Mouse (Mus musculus) stomach, embryonic 16.5 days (tissue): ENCODE measurements around the gene Nipbl. TPM values are rescaled to one million over a fixed set of nuclear protein-coding genes. Genes with fewer than 3 reads are reported as not detected.
"Not testable (repeated sequence)": the region's sequence is repeated elsewhere in the genome, so short reads cannot be mapped to it uniquely, and the experiment has no call there.

ENCODE experiments used
- ATAC-seq: fragments of 200-750 bp; cut with Nextera tagmentation; 2 replicates; pipeline ENCODE4 v1.8.0; 2017; ENCODE audit warnings: moderate number of reproducible peaks, moderate TSS enrichment; ENCODE audit not compliant: insufficient read depth, low FRiP score
- H3K27ac ChIP-seq: fragments of 300-500 bp; sonication (generic); 2 replicates; pipeline ENCODE4 v1.5.1; 2014; ENCODE audit warnings: low read length
- H3K27me3 ChIP-seq: fragments of 300-500 bp; sonication (generic); 2 replicates; pipeline ENCODE4 v1.6.1; 2014; ENCODE audit warnings: low read length, control low read depth, mixed read lengths; ENCODE audit not compliant: control insufficient read depth, insufficient read depth
- H3K36me3 ChIP-seq: fragments of 300-500 bp; sonication (generic); 2 replicates; pipeline ENCODE4 v1.6.1; 2014; ENCODE audit warnings: low read length; ENCODE audit not compliant: control insufficient read depth, insufficient read depth
- H3K4me1 ChIP-seq: fragments of 300-500 bp; sonication (generic); 2 replicates; pipeline ENCODE4 v1.6.1; 2014; ENCODE audit warnings: low read length, control low read depth, mixed read lengths; ENCODE audit not compliant: control insufficient read depth, insufficient read depth
- H3K4me2 ChIP-seq: fragments of 300-500 bp; sonication (generic); 2 replicates; pipeline ENCODE4 v1.6.1; 2014; ENCODE audit warnings: low read depth, low read length, mixed read lengths
- H3K4me3 ChIP-seq: fragments of 300-500 bp; sonication (generic); replicated peaks from 2 replicates; pipeline ENCODE4 v1.5.1; 2014; ENCODE audit warnings: mild to moderate bottlenecking, low read length
- H3K9ac ChIP-seq: fragments of 300-500 bp; sonication (generic); 2 replicates; pipeline ENCODE4 v1.6.1; 2014; ENCODE audit warnings: low read length
- H3K9me3 ChIP-seq: fragments of 300-500 bp; sonication (generic); replicated peaks from 2 replicates; pipeline ENCODE4 v1.6.1; 2016; ENCODE audit warnings: low read length, control low read depth; ENCODE audit not compliant: control insufficient read depth
- WGBS: fragments of 180-500 bp; shearing (Covaris S2); extraction: QIAGEN DNeasy Blood & Tissue Kit; methylation state at CpG from one replicate; pipeline ENCODE4 v1.1.7; 2014; 5-methylcytosine and 5-hydroxymethylcytosine counted together
- polyA plus RNA-seq: library from polyadenylated mRNA; unstranded; fragments of >200 nt; fragmentation: Nextera tagmentation; extraction: Ambion mirVana; gene quantifications from 2 replicates; pipeline ENCODE4 v1.2.1, GENCODE M21; 2015

Nipbl gene
- polyA plus RNA-seq, 1 experiment from 2014 or later = 15.7 TPM

GRCm38 (mm10) chr15:8294150-8294549, 150.1 kb downstream of the Nipbl start:
- no peaks in the 10 kb centered on the region for H3K27me3 ChIP-seq
- no peaks in the 10 kb centered on the region for H3K4me1 ChIP-seq
- 93% methylated on average over 6 of the region's 6 CpGs for WGBS
- H3K9ac ChIP-seq = no peak overlapping the region
- no peaks in the 10 kb centered on the region for H3K9me3 ChIP-seq
- ATAC-seq = no peak
- H3K27ac ChIP-seq = no peak overlapping the region
- peaks cover 23% of the 10 kb centered on the region; the same call in 1 of the 2 replicates for H3K36me3 ChIP-seq
- no peak overlapping the region for H3K4me3 ChIP-seq
- H3K4me2 ChIP-seq = no peak overlapping the region

- no peaks in the 10 kb centered on the region for H3K9me3 ChIP-seq
- H3K27me3 ChIP-seq = no peaks in the 10 kb centered on the region
- peaks cover 19% of the 10 kb centered on the region; the same call in 1 of the 2 replicates for H3K36me3 ChIP-seq
- no peak overlapping the region for H3K9ac ChIP-seq
- H3K4me1 ChIP-seq = no peaks in the 10 kb centered on the region
- no peak for ATAC-seq
- H3K4me3 ChIP-seq = no peak overlapping the region
- H3K27ac ChIP-seq = no peak overlapping the region
- no peak overlapping the region for H3K4me2 ChIP-seq
- WGBS = 95% methylated on average over 14 of the region's 14 CpGs
These were observed 153.0 kb downstream of the Nipbl start for GRCm38 (mm10) chr15:8291251-8291650.

GRCm38 (mm10) chr15:8282155-8282554, 162.1 kb downstream of the Nipbl start:
- ATAC-seq = no peak
- WGBS = 78% methylated on average over 2 of the region's 2 CpGs
- H3K27me3 ChIP-seq = no peaks in the 10 kb centered on the region

GRCm38 (mm10) chr15:8281701-8282100, 162.6 kb downstream of the Nipbl start:
- Histone ChIP-seq H3K36me3 (no peaks in the 10 kb centered on the region), H3K4me3 (no peak overlapping the region), H3K4me1 (no peaks in the 10 kb centered on the region), H3K9me3 (no peaks in the 10 kb centered on the region), H3K27ac (no peak overlapping the region), H3K4me2 (no peak overlapping the region), H3K9ac (no peak overlapping the region), H3K27me3 (no peaks in the 10 kb centered on the region)
- no peak for ATAC-seq
- 67% methylated on average over 7 of the region's 7 CpGs for WGBS

More at GRCm38 (mm10) chr15:8282155-8282554, 162.1 kb downstream of the Nipbl start:
- H3K4me1 ChIP-seq = no peaks in the 10 kb centered on the region
- H3K9ac ChIP-seq = no peak overlapping the region
- H3K9me3 ChIP-seq = no peaks in the 10 kb centered on the region
- H3K4me3 ChIP-seq = no peak overlapping the region
- H3K4me2 ChIP-seq = no peak overlapping the region
- no peak overlapping the region for H3K27ac ChIP-seq
- H3K36me3 ChIP-seq = no peaks in the 10 kb centered on the region

- Histone ChIP-seq H3K9ac (peak overlapping the region; percentile 63), H3K4me1 (no peaks in the 10 kb centered on the region), H3K27me3 (no peaks in the 10 kb centered on the region), H3K27ac (no peak overlapping the region), H3K4me3 (peak overlapping the region; percentile 49), H3K9me3 (0 out of 2 replicates have a peak, but pooled peaks cover 3% of the 10 kb centered on the region), H3K36me3 (no peaks in the 10 kb centered on the region), H3K4me2 (peak overlapping the region; percentile 69)
- WGBS = 50% methylated on average over 20 of the region's 20 CpGs
- peak; percentile 68; the same call in 1 of the 2 replicates for ATAC-seq
These were observed 164.2 kb downstream of the Nipbl start for GRCm38 (mm10) chr15:8279929-8280610.

- Histone ChIP-seq H3K4me2 (peak overlapping the region; percentile 69), H3K4me1 (no peaks in the 10 kb centered on the region), H3K4me3 (peak overlapping the region; percentile 49), H3K27ac (no peak overlapping the region), H3K9ac (peak overlapping the region; percentile 70), H3K9me3 (0 out of 2 replicates have a peak, but pooled peaks cover 3% of the 10 kb centered on the region), H3K36me3 (no peaks in the 10 kb centered on the region), H3K27me3 (no peaks in the 10 kb centered on the region)
- peak; percentile 62; the same call in 1 of the 2 replicates for ATAC-seq
- WGBS = 31% methylated on average over 15 of the region's 17 CpGs
These were observed 164.9 kb downstream of the Nipbl start for GRCm38 (mm10) chr15:8279320-8279779.

GRCm38 (mm10) chr15:8277916-8278315, 166.3 kb downstream of the Nipbl start:
- not testable (repeated sequence) for H3K9me3 ChIP-seq, H3K27ac ChIP-seq, H3K27me3 ChIP-seq, H3K36me3 ChIP-seq, ATAC-seq, H3K4me1 ChIP-seq, H3K4me3 ChIP-seq, H3K4me2 ChIP-seq, H3K9ac ChIP-seq
- 87% methylated on average over 4 of the region's 4 CpGs for WGBS

GRCm38 (mm10) chr15:8271952-8272351, 172.3 kb downstream of the Nipbl start:
- WGBS = 78% methylated on average over 8 of the region's 8 CpGs
- Histone ChIP-seq H3K27ac (no peak overlapping the region), H3K27me3 (no peaks in the 10 kb centered on the region), H3K9me3 (0 out of 2 replicates have a peak, but pooled peaks cover 3% of the 10 kb centered on the region), H3K4me3 (no peak overlapping the region), H3K9ac (no peak overlapping the region), H3K4me2 (no peak overlapping the region), H3K4me1 (no peaks in the 10 kb centered on the region), H3K36me3 (0 out of 2 replicates have a peak, but pooled peaks cover 3% of the 10 kb centered on the region)
- ATAC-seq = no peak

- no peak for ATAC-seq
- Histone ChIP-seq H3K27ac (no peak overlapping the region), H3K36me3 (0 out of 2 replicates have a peak, but pooled peaks cover 6% of the 10 kb centered on the region), H3K4me2 (no peak overlapping the region), H3K4me1 (no peaks in the 10 kb centered on the region), H3K9ac (no peak overlapping the region), H3K27me3 (no peaks in the 10 kb centered on the region), H3K4me3 (no peak overlapping the region), H3K9me3 (no peaks in the 10 kb centered on the region)
- whole genome bisulfite sequencing = 86% methylated on average over 8 of the region's 8 CpGs
These were observed 176.0 kb downstream of the Nipbl start for GRCm38 (mm10) chr15:8268231-8268630.
